Mouse (Mus musculus) olfactory bulb, adult 2 months (tissue): Measurements from ENCODE around the gene Noxa1.

Source experiments
- CTCF ChIP-seq: fragments of 200-500 bp; IDR thresholded peaks from 2 replicates; pipeline ENCODE4 v1.5.1; 2012; ENCODE audit warnings: low read depth, mild to moderate bottlenecking, low read length, moderate library complexity; ENCODE audit not compliant: insufficient read depth
- POLR2A ChIP-seq: fragments of 200-500 bp; IDR thresholded peaks from 2 replicates; pipeline ENCODE4 v1.6.1; 2012; ENCODE audit warnings: mild to moderate bottlenecking, low read depth, low read length, moderate library complexity; ENCODE audit not compliant: insufficient read depth

GRCm38 (mm10) chr2:25104122-25104521 lies 9.2 kb upstream of the Noxa1 start:
- no peak for TF ChIP-seq CTCF
- no peak for TF ChIP-seq POLR2A
